Mouse (Mus musculus) midbrain, embryonic 16.5 days (tissue): ENCODE results near the gene Magi2. TPM values are rescaled to one million over a fixed set of nuclear protein-coding genes. Genes with fewer than 3 reads are reported as not detected.
A peak's percentile ranks its signal among the peaks of the same experiment; 100 is the strongest.

Source experiments
- ATAC-seq: fragments of 200-750 bp; cut with Nextera tagmentation; 2 replicates; pipeline ENCODE4 v1.8.0; 2017; ENCODE audit warnings: moderate TSS enrichment
- H3K27ac ChIP-seq: fragments of 300-500 bp; sonication (generic); 2 replicates; pipeline ENCODE4 v1.5.1; 2014; ENCODE audit warnings: mild to moderate bottlenecking, low read length, mixed read lengths
- H3K27me3 ChIP-seq: fragments of 300-500 bp; sonication (generic); 2 replicates; pipeline ENCODE4 v1.6.1; 2014; ENCODE audit warnings: low read depth, low read length, mixed read lengths; ENCODE audit not compliant: control insufficient read depth, insufficient read depth
- H3K36me3 ChIP-seq: fragments of 300-500 bp; sonication (generic); 2 replicates; pipeline ENCODE4 v1.6.1; 2014; ENCODE audit warnings: mild to moderate bottlenecking, low read length, moderate library complexity, mixed read lengths; ENCODE audit not compliant: control insufficient read depth, insufficient read depth
- H3K4me1 ChIP-seq: fragments of 300-500 bp; sonication (generic); 2 replicates; pipeline ENCODE4 v1.6.1; 2014; ENCODE audit warnings: mild to moderate bottlenecking, low read length, mixed read lengths; ENCODE audit not compliant: control insufficient read depth, insufficient read depth
- H3K4me2 ChIP-seq: fragments of 300-500 bp; sonication (generic); 2 replicates; pipeline ENCODE4 v1.6.1; 2014; ENCODE audit warnings: mild to moderate bottlenecking, low read length, mixed read lengths
- H3K4me3 ChIP-seq: fragments of 300-500 bp; sonication (generic); 2 replicates; pipeline ENCODE4 v1.5.1; 2014; ENCODE audit warnings: low read depth, mild to moderate bottlenecking, low read length, moderate library complexity, mixed read lengths
- H3K9ac ChIP-seq: fragments of 300-500 bp; sonication (generic); 2 replicates; pipeline ENCODE4 v1.6.1; 2014; ENCODE audit warnings: low read depth, low read length, mixed read lengths
- H3K9me3 ChIP-seq: fragments of 300-500 bp; sonication (generic); replicated peaks from 2 replicates; pipeline ENCODE4 v1.6.1; 2014; ENCODE audit warnings: mild to moderate bottlenecking, low read length, mixed read lengths; ENCODE audit not compliant: control insufficient read depth, poor library complexity, severe bottlenecking
- WGBS: fragments of 180-500 bp; shearing (Covaris S2); extraction: QIAGEN DNeasy Blood & Tissue Kit; methylation state at CpG from one replicate; pipeline ENCODE4 v1.1.7; 2014; 5-methylcytosine and 5-hydroxymethylcytosine counted together
- polyA plus RNA-seq: library from polyadenylated mRNA; unstranded; fragments of >200 nt; fragmentation: Nextera tagmentation; extraction: Ambion mirVana; gene quantifications from 2 replicates; pipeline ENCODE4 v1.2.1, GENCODE M21; 2015

The Magi2 gene
- polyA plus RNA-seq, 1 experiment from 2014 or later = 33.0 TPM

DNA sequence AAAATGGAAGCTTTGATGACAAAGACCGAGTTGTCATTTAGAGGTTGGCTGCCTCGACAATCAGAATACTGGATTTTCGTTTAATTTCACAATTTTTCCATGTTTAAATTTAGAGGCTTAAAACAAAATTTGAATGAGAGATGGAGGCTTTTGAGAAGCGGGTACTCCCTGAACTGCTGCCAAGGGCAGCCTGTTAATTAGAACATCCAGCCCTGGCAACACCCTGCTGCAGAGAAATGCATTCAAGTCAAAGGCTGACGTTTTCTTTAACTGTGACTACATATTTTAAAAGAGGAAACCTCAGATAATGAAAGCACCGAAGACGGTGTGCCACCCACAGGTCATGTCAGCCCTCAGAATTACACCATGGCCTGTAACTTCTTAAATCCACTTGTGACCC is 1415.4 kb downstream of the Magi2 start:
- WGBS = 49% methylated on average over 7 of the region's 7 CpGs

GRCm38 (mm10) chr5:20643741-20644140 is 1416.9 kb downstream of the Magi2 start:
- no peak for ATAC-seq
- 87% methylated on average over 1 of the region's 1 CpGs for WGBS
- H3K4me1 ChIP-seq = 0 out of 2 replicates have a peak, but pooled peaks cover 11% of the 10 kb centered on the region

More for the DNA sequence above, 1415.4 kb downstream of the Magi2 start:
- Histone ChIP-seq H3K27ac (peak overlapping the region; percentile 28; the same call in 1 of the 2 replicates), H3K27me3 (no peaks in the 10 kb centered on the region), H3K4me1 (0 out of 2 replicates have a peak, but pooled peaks cover 11% of the 10 kb centered on the region), H3K4me2 (no peak overlapping the region), H3K36me3 (no peaks in the 10 kb centered on the region), H3K9ac (no peak overlapping the region), H3K9me3 (no peaks in the 10 kb centered on the region), H3K4me3 (no peak overlapping the region)
- no peak for ATAC-seq

DNA sequence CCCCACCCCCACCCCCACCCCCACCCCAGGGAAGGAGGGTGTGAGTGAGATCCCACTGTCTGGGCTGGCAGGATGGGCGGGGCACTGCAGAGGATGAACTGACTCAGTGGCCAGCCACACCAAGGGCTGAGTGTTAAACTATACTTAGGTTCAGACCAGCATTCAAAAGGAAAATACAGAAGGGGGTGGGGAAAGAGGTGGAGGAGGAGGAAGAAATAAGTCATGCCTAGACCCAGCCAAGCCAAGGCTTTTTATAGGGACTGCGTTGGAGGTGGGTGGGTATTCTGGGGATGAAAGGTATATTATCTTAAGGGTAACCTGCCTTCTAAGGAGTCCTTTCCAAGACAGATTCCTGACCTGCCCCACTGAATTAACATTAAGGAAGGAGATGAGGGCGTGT is 1420.1 kb downstream of the Magi2 start:
- no peak for ATAC-seq
- Histone ChIP-seq H3K4me2 (no peak overlapping the region), H3K36me3 (no peaks in the 10 kb centered on the region), H3K9ac (no peak overlapping the region), H3K9me3 (0 out of 2 replicates have a peak, but pooled peaks cover 2% of the 10 kb centered on the region), H3K4me3 (no peak overlapping the region), H3K27me3 (no peaks in the 10 kb centered on the region), H3K4me1 (0 out of 2 replicates have a peak, but pooled peaks cover under 1% of the 10 kb centered on the region), H3K27ac (no peak overlapping the region)
- WGBS = 100% methylated on average over 3 of the region's 3 CpGs

More at GRCm38 (mm10) chr5:20643741-20644140, 1416.9 kb downstream of the Magi2 start:
- Histone ChIP-seq H3K4me2 (no peak overlapping the region), H3K9me3 (no peaks in the 10 kb centered on the region), H3K27me3 (no peaks in the 10 kb centered on the region), H3K4me3 (no peak overlapping the region), H3K36me3 (no peaks in the 10 kb centered on the region), H3K27ac (no peak overlapping the region), H3K9ac (no peak overlapping the region)

DNA sequence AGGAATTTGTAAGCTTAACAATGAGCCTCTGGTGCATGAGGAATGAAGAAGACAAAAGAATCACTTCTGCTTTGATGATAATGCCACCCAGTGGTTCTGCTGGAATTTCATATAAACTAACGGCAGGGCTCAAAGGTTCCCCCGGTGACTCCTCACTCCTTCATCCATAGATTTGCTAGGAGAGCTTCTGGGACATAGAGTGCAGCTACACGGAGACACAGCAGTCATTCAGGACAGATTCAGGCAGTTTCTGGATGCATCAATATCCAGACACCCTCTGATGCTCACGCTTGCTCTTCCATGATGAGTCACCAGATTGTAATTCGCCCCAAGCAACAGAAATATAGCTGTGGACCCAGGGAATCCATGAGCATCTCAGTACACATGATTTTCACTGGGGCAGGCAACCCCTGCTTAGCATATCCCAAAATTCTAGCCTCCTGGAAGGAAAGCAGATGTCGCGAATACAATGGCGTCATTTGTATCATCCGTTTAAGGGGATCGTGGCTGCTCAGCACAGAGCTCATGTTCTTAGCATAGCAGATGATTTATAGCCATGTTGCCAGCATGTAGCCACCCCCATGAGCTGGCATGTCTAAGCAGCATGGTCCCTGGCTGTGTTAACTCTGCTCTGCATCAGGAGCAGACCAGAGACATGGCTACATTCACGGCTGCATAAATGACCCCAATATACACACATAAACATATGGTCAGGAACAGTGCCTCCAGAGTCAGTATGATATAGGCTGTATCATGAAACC is 1426.8 kb downstream of the Magi2 start:
- 55% methylated on average over 11 of the region's 11 CpGs for WGBS
- 0 out of 2 replicates have a peak, but pooled peaks cover 2% of the 10 kb centered on the region for H3K9me3 ChIP-seq
- H3K4me1 ChIP-seq = no peaks in the 10 kb centered on the region
- no peaks in the 10 kb centered on the region for H3K36me3 ChIP-seq
- H3K9ac ChIP-seq = no peak overlapping the region
- no peak overlapping the region for H3K27ac ChIP-seq
- H3K27me3 ChIP-seq = no peaks in the 10 kb centered on the region
- no peak overlapping the region for H3K4me3 ChIP-seq
- no peak for ATAC-seq
- H3K4me2 ChIP-seq = no peak overlapping the region

GRCm38 (mm10) chr5:20654766-20655472 is 1428.1 kb downstream of the Magi2 start:
- 0 out of 2 replicates have a peak overlapping the region, but pooled peaks have one; percentile 3 for H3K27ac ChIP-seq
- no peaks in the 10 kb centered on the region for H3K27me3 ChIP-seq

DNA sequence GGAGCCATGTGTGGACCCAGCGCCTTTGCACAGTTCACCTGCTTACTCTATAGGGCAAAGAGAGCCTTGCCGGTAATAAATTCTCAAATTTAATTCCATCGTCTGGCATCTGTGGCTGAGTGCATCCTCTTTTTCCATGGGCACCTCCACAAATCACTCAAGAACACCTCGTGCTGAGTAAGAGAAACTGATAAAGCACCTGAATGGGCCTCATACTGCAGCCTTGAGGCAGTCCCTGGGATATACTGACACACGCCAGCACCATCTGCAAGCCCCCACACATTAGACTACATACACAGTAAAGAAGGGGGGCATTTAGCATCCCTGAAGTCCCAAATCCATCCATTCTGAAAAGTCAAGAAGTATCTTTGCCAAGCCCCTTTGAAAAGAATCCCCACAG is 1430.2 kb downstream of the Magi2 start:
- Histone ChIP-seq H3K4me1 (no peaks in the 10 kb centered on the region), H3K27me3 (no peaks in the 10 kb centered on the region), H3K4me3 (no peak overlapping the region), H3K4me2 (no peak overlapping the region), H3K27ac (no peak overlapping the region), H3K9ac (no peak overlapping the region), H3K36me3 (no peaks in the 10 kb centered on the region), H3K9me3 (no peaks in the 10 kb centered on the region)
- WGBS = 92% methylated on average over 5 of the region's 5 CpGs
- no peak for ATAC-seq

More at GRCm38 (mm10) chr5:20654766-20655472, 1428.1 kb downstream of the Magi2 start:
- Histone ChIP-seq H3K36me3 (no peaks in the 10 kb centered on the region), H3K9ac (no peak overlapping the region), H3K9me3 (no peaks in the 10 kb centered on the region), H3K4me2 (no peak overlapping the region), H3K4me1 (no peaks in the 10 kb centered on the region), H3K4me3 (no peak overlapping the region)
- 65% methylated on average over 10 of the region's 10 CpGs for WGBS
- no peak for ATAC-seq

GRCm38 (mm10) chr5:20667601-20668000 is 1440.8 kb downstream of the Magi2 start:
- 95% methylated on average over 8 of the region's 8 CpGs for WGBS
- Histone ChIP-seq H3K9me3 (no peaks in the 10 kb centered on the region), H3K9ac (no peak overlapping the region), H3K27me3 (no peaks in the 10 kb centered on the region), H3K27ac (no peak overlapping the region), H3K36me3 (0 out of 2 replicates have a peak, but pooled peaks cover 5% of the 10 kb centered on the region), H3K4me2 (no peak overlapping the region), H3K4me3 (no peak overlapping the region), H3K4me1 (no peaks in the 10 kb centered on the region)
- ATAC-seq = no peak

DNA sequence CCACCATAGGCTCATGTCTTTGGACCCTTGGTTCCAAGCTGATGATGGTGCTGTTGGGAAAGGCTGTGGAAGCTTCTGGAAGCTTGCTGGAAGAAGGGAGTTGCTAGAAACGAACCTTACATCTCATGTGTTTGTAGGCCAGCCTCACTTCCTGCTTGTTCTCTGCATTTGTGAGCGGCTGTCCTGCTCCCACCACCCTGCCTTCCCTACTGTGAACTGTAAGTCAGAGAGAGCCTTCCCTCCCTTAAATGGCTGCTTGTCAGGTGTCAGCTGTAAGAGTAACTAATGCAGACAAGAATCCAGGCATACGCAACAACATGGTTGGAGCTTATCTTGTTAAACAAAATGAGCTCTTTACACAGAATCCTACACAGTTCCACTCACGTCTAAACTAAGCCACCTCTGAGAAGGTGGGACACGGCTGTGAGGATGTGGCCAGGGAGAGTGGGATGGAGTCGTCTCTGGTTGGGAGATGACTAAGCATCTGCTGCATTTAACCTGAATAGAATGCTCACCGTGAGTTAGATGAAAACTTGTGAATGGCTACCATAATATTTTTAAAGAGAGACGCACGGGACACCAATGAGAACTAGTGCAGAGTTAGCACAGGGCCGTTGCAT is 1442.0 kb downstream of the Magi2 start:
- H3K4me3 ChIP-seq = no peak overlapping the region
- no peaks in the 10 kb centered on the region for H3K9me3 ChIP-seq
- WGBS = 90% methylated on average over 10 of the region's 10 CpGs
- no peak for ATAC-seq
- no peak overlapping the region for H3K27ac ChIP-seq
- H3K27me3 ChIP-seq = no peaks in the 10 kb centered on the region
- H3K4me2 ChIP-seq = no peak overlapping the region
- H3K4me1 ChIP-seq = no peaks in the 10 kb centered on the region
- no peak overlapping the region for H3K9ac ChIP-seq
- H3K36me3 ChIP-seq = 0 out of 2 replicates have a peak, but pooled peaks cover 5% of the 10 kb centered on the region
